Mouse (Mus musculus) megakaryocyte-erythroid progenitor cell, adult 5 weeks (primary cell): Measurements from ENCODE around the gene Chrm4. TPM values are rescaled to one million over a fixed set of nuclear protein-coding genes. Genes with fewer than 3 reads are reported as not detected.

Experiments
- polyA plus RNA-seq: library from polyadenylated mRNA; stranded (reverse); fragments of >175 nt; gene quantifications from 2 replicates; pipeline ENCODE4 v1.2.3, GENCODE M21; 2012

Chrm4 gene
- polyA plus RNA-seq = 0.62 and 0.99 TPM in 2 replicates

GRCm38 (mm10) chr2:91926949-91927348 lies at the start of gene Chrm4:
Chrm4 (plus strand) TSS chr2:91927249.

GRCm38 (mm10) chr2:91932160-91932711 lies 5.2 kb downstream of the Chrm4 start, which contains the start of gene Mdk:
Mdk (minus strand) TSS chr2:91932297.

GRCm38 (mm10) chr2:91945483-91945882 lies 18.4 kb downstream of the Chrm4 start, which contains the start of gene Gm9821:
Gm9821 (plus strand) TSS chr2:91945703.

GRCm38 (mm10) chr2:91975581-91976541 lies 48.8 kb downstream of the Chrm4 start, which contains the start of gene Dgkz:
Dgkz (minus strand) TSS chr2:91975864.

Other genes with a start within 250 kb of the Chrm4 start
- gene Atg13, start 216.7 kb upstream of the Chrm4 start, polyA plus RNA-seq = 26.2 and 29.4 TPM in 2 replicates
- gene Harbi1, start 216.4 kb upstream of the Chrm4 start, polyA plus RNA-seq = 0.59 and 0.83 TPM in 2 replicates
- gene Ambra1, start 197.1 kb upstream of the Chrm4 start, polyA plus RNA-seq = 23.8 and 24.7 TPM in 2 replicates
- gene Mdk, start 5.0 kb downstream of the Chrm4 start, polyA plus RNA-seq = 6.7 and 8.1 TPM in 2 replicates
- 0.04 and 0.10 TPM in 2 replicates for gene Gm9821, start 18.5 kb downstream of the Chrm4 start, polyA plus RNA-seq
- gene Dgkz, start 48.6 kb downstream of the Chrm4 start, polyA plus RNA-seq = 348 and 410 TPM in 2 replicates
- 3.3 and 4.4 TPM in 2 replicates for gene Creb3l1, start 97.3 kb downstream of the Chrm4 start, polyA plus RNA-seq
- 13.7 and 16.8 TPM in 2 replicates for gene Phf21a, start 165.9 kb downstream of the Chrm4 start, polyA plus RNA-seq